Mouse (Mus musculus): ENCODE measurements around the gene Tmem130.
"Not testable (repeated sequence)": the region's sequence is repeated elsewhere in the genome, so short reads cannot be mapped to it uniquely, and the experiment has no call there.

The Tmem130 gene

GRCm38 (mm10) chr5:144761161-144761868, at the start of gene Tmem130:
Tmem130 (minus strand) TSS chr5:144761818.
- DNase-seq (ENCODE audit: extremely low read depth, insufficient read length, low spot score): no peak

GRCm38 (mm10) chr5:144806931-144807330, 45.3 kb upstream of the Tmem130 start:
- no peak for DNase-seq (ENCODE audit: extremely low read depth, insufficient read length, low spot score)

GRCm38 (mm10) chr5:144804181-144804580, 42.6 kb upstream of the Tmem130 start:
- DNase-seq (ENCODE audit: extremely low read depth, insufficient read length, low spot score): no peak

GRCm38 (mm10) chr5:144803066-144803465, 41.4 kb upstream of the Tmem130 start:
- DNase-seq (ENCODE audit: extremely low read depth, insufficient read length, low spot score): no peak

GRCm38 (mm10) chr5:144797116-144797515, 35.5 kb upstream of the Tmem130 start:
- DNase-seq (ENCODE audit: extremely low read depth, insufficient read length, low spot score): no peak

GRCm38 (mm10) chr5:144794687-144795086, 33.1 kb upstream of the Tmem130 start:
- DNase-seq (ENCODE audit: extremely low read depth, insufficient read length, low spot score): peak; percentile 36

GRCm38 (mm10) chr5:144793374-144793773, 31.8 kb upstream of the Tmem130 start:
- no peak for DNase-seq (ENCODE audit: extremely low read depth, insufficient read length, low spot score)

- DNase-seq (ENCODE audit: extremely low read depth, insufficient read length, low spot score): no peak
Measured at GRCm38 (mm10) chr5:144786464-144786863, 24.8 kb upstream of the Tmem130 start.

- DNase-seq (ENCODE audit: extremely low read depth, insufficient read length, low spot score): no peak
Measured at GRCm38 (mm10) chr5:144780654-144781053, 19.0 kb upstream of the Tmem130 start.

- no peak for DNase-seq (ENCODE audit: extremely low read depth, insufficient read length, low spot score)
Measured at GRCm38 (mm10) chr5:144773231-144773630, 11.6 kb upstream of the Tmem130 start.

- DNase-seq (ENCODE audit: extremely low read depth, insufficient read length, low spot score): no peak
Measured at GRCm38 (mm10) chr5:144769067-144769482, 7.5 kb upstream of the Tmem130 start.

GRCm38 (mm10) chr5:144767911-144768841, 6.6 kb upstream of the Tmem130 start:
- peak; percentile 94 for DNase-seq (ENCODE audit: extremely low read depth, insufficient read length, low spot score)

- not testable (repeated sequence) for DNase-seq (ENCODE audit: extremely low read depth, insufficient read length, low spot score)
Measured at GRCm38 (mm10) chr5:144767106-144767798, 5.6 kb upstream of the Tmem130 start, which contains the start of gene Trrap. Trrap (plus strand) TSS chr5:144767732.

GRCm38 (mm10) chr5:144766646-144767045, 5.0 kb upstream of the Tmem130 start:
- no peak for DNase-seq (ENCODE audit: extremely low read depth, insufficient read length, low spot score)

- no peak for DNase-seq (ENCODE audit: extremely low read depth, insufficient read length, low spot score)
Measured at GRCm38 (mm10) chr5:144766026-144766425, 4.4 kb upstream of the Tmem130 start.

- DNase-seq (ENCODE audit: extremely low read depth, insufficient read length, low spot score): no peak
Measured at GRCm38 (mm10) chr5:144758422-144758821, 3.2 kb downstream of the Tmem130 start.

GRCm38 (mm10) chr5:144757402-144757801, 4.2 kb downstream of the Tmem130 start:
- DNase-seq (ENCODE audit: extremely low read depth, insufficient read length, low spot score): no peak

GRCm38 (mm10) chr5:144755191-144755590, 6.4 kb downstream of the Tmem130 start:
- DNase-seq (ENCODE audit: extremely low read depth, insufficient read length, low spot score): no peak

- peak; percentile 30 for DNase-seq (ENCODE audit: extremely low read depth, insufficient read length, low spot score)
Measured at GRCm38 (mm10) chr5:144753041-144753440, 8.6 kb downstream of the Tmem130 start.

GRCm38 (mm10) chr5:144752432-144752831, 9.2 kb downstream of the Tmem130 start:
- DNase-seq (ENCODE audit: extremely low read depth, insufficient read length, low spot score): no peak

- DNase-seq (ENCODE audit: extremely low read depth, insufficient read length, low spot score): no peak
Measured at GRCm38 (mm10) chr5:144737101-144737500, 24.5 kb downstream of the Tmem130 start.

Data from 3134 (cell line).